Comparison of ENCODE assay signal across 7 mouse cellular contexts in the genomic region with DNA sequence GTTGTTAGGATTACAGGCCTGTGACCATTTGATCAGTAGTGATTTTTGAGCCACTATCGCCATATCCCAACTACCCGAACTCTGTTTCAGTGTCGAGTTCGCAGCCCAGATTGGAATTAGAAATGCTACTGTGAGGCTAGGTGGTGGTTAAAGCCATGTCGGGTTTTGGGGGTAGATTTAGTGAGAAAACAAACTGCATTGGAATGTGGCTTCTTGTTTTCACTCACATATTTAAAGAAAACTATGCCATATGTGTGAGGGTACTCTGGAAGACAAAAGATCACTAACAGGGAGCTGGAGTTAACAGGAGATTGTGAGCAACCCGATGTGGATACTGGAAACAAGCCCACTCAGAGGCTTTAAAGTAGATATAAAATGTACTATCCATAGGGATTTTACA. TPM values are rescaled to one million over a fixed set of nuclear protein-coding genes. Genes with fewer than 3 reads are reported as not detected.
DNase-seq lines count a peak whose midpoint lies in the region; ATAC-seq and TF ChIP-seq lines count a peak whose summit lies in the region.

No protein-coding gene starts in this region.

- no peak for ATAC-seq in forebrain, embryonic 13.5 days
- no peak for ATAC-seq in liver, embryonic 11.5 days (replicated peaks; ENCODE audit: low FRiP score)
- ATAC-seq in stomach, embryonic 16.5 days (ENCODE audit: insufficient read depth, low FRiP score): no peak
- ATAC-seq in monocyte, adult 5-6 weeks (replicated peaks; ENCODE audit: insufficient number of reproducible peaks, low FRiP score, low TSS enrichment, poor library complexity, severe bottlenecking): no peak

- no peaks in the 10 kb centered on the region for H3K27me3 ChIP-seq in spleen, adult 2 months (ENCODE audit: control insufficient read depth, insufficient read depth, low read length)
- no peaks in the 10 kb centered on the region for H3K27me3 ChIP-seq in forebrain, embryonic 13.5 days
- no peaks in the 10 kb centered on the region for H3K27me3 ChIP-seq in liver, embryonic 11.5 days (replicated peaks; ENCODE audit: control insufficient read depth, insufficient read depth, low read length)
- no peaks in the 10 kb centered on the region for H3K27me3 ChIP-seq in stomach, embryonic 16.5 days (ENCODE audit: control insufficient read depth, insufficient read depth, low read length)

- 17% methylated on average over 6 of the region's 6 CpGs for WGBS in spleen, adult 2 months
- 4% methylated on average over 6 of the region's 6 CpGs for WGBS in forebrain, embryonic 13.5 days
- WGBS in liver, embryonic 11.5 days: 8% methylated on average over 6 of the region's 6 CpGs
- WGBS in stomach, embryonic 16.5 days: 10% methylated on average over 6 of the region's 6 CpGs

- H3K9ac ChIP-seq in forebrain, embryonic 13.5 days: peak overlapping the region; percentile 97
- peak overlapping the region; percentile 87 for H3K9ac ChIP-seq in liver, embryonic 11.5 days (ENCODE audit: low read depth, low read length)
- H3K9ac ChIP-seq in stomach, embryonic 16.5 days (ENCODE audit: low read length): peak overlapping the region; percentile 98

- TF ChIP-seq POLR2A in spleen, adult 2 months (IDR thresholded peaks at IDR 0.05; ENCODE audit: low read depth, low read length): no peak

- H3K4me2 ChIP-seq in forebrain, embryonic 13.5 days: peak overlapping the region; percentile 88
- H3K4me2 ChIP-seq in liver, embryonic 11.5 days: peak overlapping the region; percentile 91
- H3K4me2 ChIP-seq in stomach, embryonic 16.5 days (ENCODE audit: low read depth, low read length): peak overlapping the region; percentile 73

- TF ChIP-seq CTCF in spleen, adult 2 months (IDR thresholded peaks at IDR 0.05; ENCODE audit: extremely low read depth, insufficient read depth, insufficient read length, insufficient replicate concordance): no peak

- peak overlapping the region; percentile 12; the same call in 1 of the 2 replicates for H3K4me3 ChIP-seq in spleen, adult 2 months (ENCODE audit: extremely low read depth, insufficient read depth, insufficient read length)
- H3K4me3 ChIP-seq in forebrain, embryonic 13.5 days: peak overlapping the region; percentile 88
- peak overlapping the region; percentile 72 for H3K4me3 ChIP-seq in liver, embryonic 11.5 days (ENCODE audit: low read depth, low read length)
- H3K4me3 ChIP-seq in stomach, embryonic 16.5 days (replicated peaks; ENCODE audit: low read length): peak overlapping the region; percentile 98

- H3K27ac ChIP-seq in spleen, adult 2 months (ENCODE audit: insufficient read depth, low read length): no peak overlapping the region
- peak overlapping the region; percentile 14; the same call in 1 of the 2 replicates for H3K27ac ChIP-seq in forebrain, embryonic 13.5 days
- H3K27ac ChIP-seq in liver, embryonic 11.5 days (ENCODE audit: low read depth, low read length): peak overlapping the region; percentile 82
- 0 out of 2 replicates have a peak overlapping the region, but pooled peaks have one; percentile 21 for H3K27ac ChIP-seq in stomach, embryonic 16.5 days (ENCODE audit: low read length)

- peaks cover 3% of the 10 kb centered on the region; the same call in 1 of the 2 replicates for H3K4me1 ChIP-seq in spleen, adult 2 months (ENCODE audit: control insufficient read depth, insufficient read depth, insufficient read length)
- H3K4me1 ChIP-seq in forebrain, embryonic 13.5 days: peaks cover 29% of the 10 kb centered on the region
- H3K4me1 ChIP-seq in liver, embryonic 11.5 days (replicated peaks; ENCODE audit: control insufficient read depth, insufficient read depth, low read length): peaks cover 15% of the 10 kb centered on the region
- H3K4me1 ChIP-seq in stomach, embryonic 16.5 days (ENCODE audit: control insufficient read depth, insufficient read depth, low read length): peaks cover 12% of the 10 kb centered on the region

- no peak for DNase-seq in spleen, adult 2 months (ENCODE audit: low read depth in 1 of 2, low spot score in 2 of 2)
- DNase-seq in spleen, postnatal 36 days (ENCODE audit: low spot score in 2 of 2): no peak
- peak; percentile 37 for DNase-seq in liver, embryonic 11.5 days (ENCODE audit: low spot score)
- DNase-seq in c-Kit-positive CD71-positive TER-119-positive erythroid progenitor cells, embryonic 14.5 days (ENCODE audit: low spot score): no peak

- peaks cover 18% of the 10 kb centered on the region for H3K36me3 ChIP-seq in spleen, adult 2 months (ENCODE audit: control insufficient read depth, insufficient read depth, low read length)
- H3K36me3 ChIP-seq in forebrain, embryonic 13.5 days (ENCODE audit: poor library complexity, severe bottlenecking): peaks cover 39% of the 10 kb centered on the region
- peaks cover 30% of the 10 kb centered on the region for H3K36me3 ChIP-seq in liver, embryonic 11.5 days (ENCODE audit: control insufficient read depth, insufficient read depth, low read length)
- H3K36me3 ChIP-seq in stomach, embryonic 16.5 days (ENCODE audit: control insufficient read depth, insufficient read depth, low read length): peaks cover 24% of the 10 kb centered on the region

- no peaks in the 10 kb centered on the region for H3K9me3 ChIP-seq in forebrain, embryonic 13.5 days (replicated peaks)
- no peaks in the 10 kb centered on the region for H3K9me3 ChIP-seq in liver, embryonic 11.5 days (ENCODE audit: control insufficient read depth, low read length)
- H3K9me3 ChIP-seq in stomach, embryonic 16.5 days (replicated peaks; ENCODE audit: control insufficient read depth, low read length): no peaks in the 10 kb centered on the region

RNA-seq across cellular contexts. Expression of gene 4931406C07Rik, which starts 1.0 kb away (rescaled TPM):
- polyA plus RNA-seq in spleen, adult 2 months (2012; rRNA removed): 2.5 and 3.1 TPM in 2 replicates
- polyA plus RNA-seq in forebrain, embryonic 13.5 days (2015; fragmentation: Nextera tagmentation; extraction: Ambion mirVana): 9.3 and 10.0 TPM in 2 replicates
- polyA plus RNA-seq in liver, embryonic 11.5 days (2014; fragmentation: Nextera tagmentation; extraction: Ambion mirVana): 4.2 and 4.5 TPM in 2 replicates
- 8.9 and 9.0 TPM in 2 replicates for polyA plus RNA-seq in stomach, embryonic 16.5 days (2015; fragmentation: Nextera tagmentation; extraction: Ambion mirVana)
- total RNA-seq in monocyte, adult 5-6 weeks (2017): 7.0 to 15.9 TPM (median 14.3 TPM) in 3 replicates

RNA-seq across cellular contexts. Expression of gene Taf1d, which starts 1.2 kb away (rescaled TPM):
- polyA plus RNA-seq in spleen, adult 2 months (2012; rRNA removed): 9.7 and 12.4 TPM in 2 replicates
- polyA plus RNA-seq in forebrain, embryonic 13.5 days (2015; fragmentation: Nextera tagmentation; extraction: Ambion mirVana): 64.8 and 66.2 TPM in 2 replicates
- polyA plus RNA-seq in liver, embryonic 11.5 days (2014; fragmentation: Nextera tagmentation; extraction: Ambion mirVana): 95.1 and 110 TPM in 2 replicates
- 55.2 and 70.1 TPM in 2 replicates for polyA plus RNA-seq in stomach, embryonic 16.5 days (2015; fragmentation: Nextera tagmentation; extraction: Ambion mirVana)
- total RNA-seq in monocyte, adult 5-6 weeks (2017): 607 to 978 TPM (median 864 TPM) in 3 replicates

RNA-seq across cellular contexts. Expression of gene Med17, which starts 27.5 kb away (rescaled TPM):
- polyA plus RNA-seq in spleen, adult 2 months (2012; rRNA removed): 21.2 and 32.5 TPM in 2 replicates
- 40.1 and 44.4 TPM in 2 replicates for polyA plus RNA-seq in forebrain, embryonic 13.5 days (2015; fragmentation: Nextera tagmentation; extraction: Ambion mirVana)
- polyA plus RNA-seq in liver, embryonic 11.5 days (2014; fragmentation: Nextera tagmentation; extraction: Ambion mirVana): 41.9 and 47.3 TPM in 2 replicates
- polyA plus RNA-seq in stomach, embryonic 16.5 days (2015; fragmentation: Nextera tagmentation; extraction: Ambion mirVana): 24.8 and 26.8 TPM in 2 replicates
- total RNA-seq in monocyte, adult 5-6 weeks (2017): 30.7 to 46.5 TPM (median 45.6 TPM) in 3 replicates

RNA-seq across cellular contexts. Expression of gene Cep295, which starts 50.3 kb away (rescaled TPM):
- 3.8 and 4.0 TPM in 2 replicates for polyA plus RNA-seq in spleen, adult 2 months (2012; rRNA removed)
- polyA plus RNA-seq in forebrain, embryonic 13.5 days (2015; fragmentation: Nextera tagmentation; extraction: Ambion mirVana): 19.2 and 19.3 TPM in 2 replicates
- 23.5 and 24.5 TPM in 2 replicates for polyA plus RNA-seq in liver, embryonic 11.5 days (2014; fragmentation: Nextera tagmentation; extraction: Ambion mirVana)
- 13.3 and 13.6 TPM in 2 replicates for polyA plus RNA-seq in stomach, embryonic 16.5 days (2015; fragmentation: Nextera tagmentation; extraction: Ambion mirVana)
- total RNA-seq in monocyte, adult 5-6 weeks (2017): 24.6 to 64.0 TPM (median 35.3 TPM) in 3 replicates

Comparison
In these comparisons a context has a peak if more than half of its experiments do, and no peak if none do; other contexts are left out.
1. H3K4me3 ChIP-seq: peak in every context shown above with its lines; median percentile 98 in stomach, embryonic 16.5 days; 88 in forebrain, embryonic 13.5 days; 72 in liver, embryonic 11.5 days; 12 in spleen, adult 2 months.